Mouse (Mus musculus): Measurements from ENCODE around the gene Pgap1. TPM values are rescaled to one million over a fixed set of nuclear protein-coding genes. Genes with fewer than 3 reads are reported as not detected.

Pgap1 gene
- 7.3 and 7.7 TPM in 2 replicates for polyA plus RNA-seq (2014; fragmentation: Nextera tagmentation; extraction: Ambion mirVana)

DNA sequence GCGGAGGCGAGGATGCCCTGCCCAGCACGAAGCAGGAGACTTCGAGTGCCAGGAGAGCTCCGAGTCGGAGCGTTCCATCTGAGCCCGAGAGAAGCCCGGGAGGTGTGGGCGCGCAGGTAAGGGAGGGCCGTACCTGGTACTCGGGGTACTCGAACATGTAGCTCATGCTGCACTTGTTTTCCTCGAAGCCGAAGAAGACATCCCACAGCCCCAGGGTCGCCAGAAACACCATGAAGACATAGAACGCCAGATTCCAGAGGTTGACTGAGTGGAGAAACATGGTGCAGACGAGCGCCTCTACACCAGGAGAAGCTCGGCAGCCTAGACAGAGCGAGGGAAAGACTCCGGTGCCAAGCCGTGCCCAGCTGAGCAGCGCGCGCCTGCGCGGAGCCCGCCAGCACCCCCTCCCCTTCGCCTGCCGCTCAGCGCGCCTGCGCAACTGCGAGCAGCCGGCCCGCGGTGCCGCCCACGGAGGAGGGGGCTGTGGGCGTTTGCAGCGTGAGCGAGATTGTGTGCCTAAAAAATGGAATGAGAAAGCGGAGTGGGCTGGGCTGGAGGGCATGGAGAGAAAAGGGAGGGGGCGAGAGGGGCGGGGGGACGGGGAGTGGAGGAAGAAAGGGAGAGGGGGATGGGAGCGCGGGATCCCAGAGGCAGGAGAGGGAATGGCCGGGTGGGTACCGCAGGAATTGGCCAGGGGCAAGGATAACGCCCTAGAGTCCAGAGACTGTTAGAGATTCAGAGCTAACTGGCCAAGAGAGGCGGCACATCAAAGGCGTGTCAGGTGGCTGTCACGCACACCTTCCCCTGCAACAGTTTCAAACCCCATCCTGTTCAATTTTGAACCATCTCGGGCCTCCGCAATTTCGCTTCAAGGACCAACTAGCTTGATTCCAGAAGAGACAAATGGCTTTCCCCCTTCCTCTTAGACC, at the start of gene Pgap1:
Gene Pgap1, minus strand, starts transcription at position 384 of the 929 bp plus-strand sequence.
- peak within 1 kb of the TSS; percentile 55 for H3K4me3 ChIP-seq (ENCODE audit: low read depth, low read length)
- no peak within 1 kb of the TSS for H3K27ac ChIP-seq (replicated peaks; ENCODE audit: low read depth, low read length)
- no peaks in the 10 kb centered on the region for H3K27me3 ChIP-seq (ENCODE audit: control insufficient read depth, insufficient read depth, low read length)
- under 1% methylated on average over 58 of the region's 59 CpGs for WGBS
- peak within 1 kb of the TSS; percentile 92 for H3K4me2 ChIP-seq (ENCODE audit: low read depth, low read length)
- no peaks in the 10 kb centered on the region for H3K9me3 ChIP-seq (replicated peaks; ENCODE audit: control insufficient read depth, low read length)
- ATAC-seq (replicated peaks; ENCODE audit: insufficient number of reproducible peaks, low FRiP score, low TSS enrichment, low read depth) (peak; percentile 99), DNase-seq (ENCODE audit: low spot score) (peak; percentile 91)
- H3K9ac ChIP-seq (replicated peaks; ENCODE audit: low read length) = peak within 1 kb of the TSS; percentile 55
- no peaks in the 10 kb centered on the region for H3K4me1 ChIP-seq (ENCODE audit: control insufficient read depth, insufficient read depth, low read length)
- H3K36me3 ChIP-seq (replicated peaks; ENCODE audit: control insufficient read depth, insufficient read depth, low read depth, low read length) = no peaks in the 10 kb centered on the region

DNA sequence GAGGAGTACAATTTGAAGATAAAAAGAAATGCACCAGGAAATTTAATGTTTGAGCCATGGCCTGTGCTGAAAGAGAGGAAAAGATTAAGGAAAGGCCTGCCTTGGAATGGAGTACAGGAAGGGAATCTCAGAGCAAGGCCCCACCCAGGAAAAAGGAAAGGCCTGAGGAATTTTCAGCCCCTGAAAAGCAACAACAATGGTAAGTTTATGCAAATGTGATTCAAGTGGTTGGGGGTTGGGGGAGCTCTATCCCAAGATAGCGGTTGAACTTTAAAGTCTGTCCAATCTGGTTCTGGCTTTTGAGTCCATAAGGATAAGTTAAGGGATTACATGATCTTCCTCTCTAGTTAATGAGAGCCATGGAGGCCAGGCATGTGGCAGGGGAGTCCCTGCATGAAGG, 49.5 kb upstream of the Pgap1 start:
- no peaks in the 10 kb centered on the region for H3K9me3 ChIP-seq (replicated peaks; ENCODE audit: control insufficient read depth, low read length)
- no peak overlapping the region for H3K4me3 ChIP-seq (ENCODE audit: low read depth, low read length)
- H3K36me3 ChIP-seq (replicated peaks; ENCODE audit: control insufficient read depth, insufficient read depth, low read depth, low read length) = no peaks in the 10 kb centered on the region
- H3K4me2 ChIP-seq (ENCODE audit: low read depth, low read length) = no peak overlapping the region
- H3K4me1 ChIP-seq (ENCODE audit: control insufficient read depth, insufficient read depth, low read length) = no peaks in the 10 kb centered on the region
- no peak overlapping the region for H3K27ac ChIP-seq (replicated peaks; ENCODE audit: low read depth, low read length)
- DNase-seq (ENCODE audit: low spot score) = no peak
- H3K27me3 ChIP-seq (ENCODE audit: control insufficient read depth, insufficient read depth, low read length) = no peaks in the 10 kb centered on the region
- no peak overlapping the region for H3K9ac ChIP-seq (replicated peaks; ENCODE audit: low read length)
- no peak for ATAC-seq (replicated peaks; ENCODE audit: insufficient number of reproducible peaks, low FRiP score, low TSS enrichment, low read depth)
- 80% methylated on average over 1 of the region's 1 CpGs for WGBS

DNA sequence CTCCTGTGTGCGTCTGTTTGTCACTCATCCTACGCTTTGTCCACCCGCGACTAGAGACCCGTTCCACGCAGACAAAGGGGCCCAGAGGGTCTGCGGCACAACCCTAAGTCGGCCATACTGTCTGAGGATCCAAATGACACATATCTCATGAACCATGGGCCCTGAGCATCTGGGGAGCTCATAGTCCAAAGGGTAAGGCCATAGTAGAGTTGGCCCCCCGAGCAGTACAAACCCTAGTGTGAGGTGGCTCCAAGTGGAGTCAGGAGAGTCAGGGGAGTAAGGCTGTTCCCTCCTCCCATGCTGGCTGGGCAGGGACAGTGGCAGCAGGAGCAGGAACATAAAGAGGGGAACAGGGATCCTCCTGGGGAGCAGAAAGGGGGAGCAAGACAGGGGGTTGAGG, 44.2 kb upstream of the Pgap1 start:
- no peaks in the 10 kb centered on the region for H3K36me3 ChIP-seq (replicated peaks; ENCODE audit: control insufficient read depth, insufficient read depth, low read depth, low read length)
- ATAC-seq (replicated peaks; ENCODE audit: insufficient number of reproducible peaks, low FRiP score, low TSS enrichment, low read depth) = no peak
- H3K4me3 ChIP-seq (ENCODE audit: low read depth, low read length) = no peak overlapping the region
- H3K9me3 ChIP-seq (replicated peaks; ENCODE audit: control insufficient read depth, low read length) = no peaks in the 10 kb centered on the region
- no peaks in the 10 kb centered on the region for H3K4me1 ChIP-seq (ENCODE audit: control insufficient read depth, insufficient read depth, low read length)
- H3K27me3 ChIP-seq (ENCODE audit: control insufficient read depth, insufficient read depth, low read length) = no peaks in the 10 kb centered on the region
- WGBS = 92% methylated on average over 9 of the region's 9 CpGs
- no peak overlapping the region for H3K27ac ChIP-seq (replicated peaks; ENCODE audit: low read depth, low read length)
- H3K9ac ChIP-seq (replicated peaks; ENCODE audit: low read length) = no peak overlapping the region
- no peak overlapping the region for H3K4me2 ChIP-seq (ENCODE audit: low read depth, low read length)
- DNase-seq (ENCODE audit: low spot score) = no peak

DNA sequence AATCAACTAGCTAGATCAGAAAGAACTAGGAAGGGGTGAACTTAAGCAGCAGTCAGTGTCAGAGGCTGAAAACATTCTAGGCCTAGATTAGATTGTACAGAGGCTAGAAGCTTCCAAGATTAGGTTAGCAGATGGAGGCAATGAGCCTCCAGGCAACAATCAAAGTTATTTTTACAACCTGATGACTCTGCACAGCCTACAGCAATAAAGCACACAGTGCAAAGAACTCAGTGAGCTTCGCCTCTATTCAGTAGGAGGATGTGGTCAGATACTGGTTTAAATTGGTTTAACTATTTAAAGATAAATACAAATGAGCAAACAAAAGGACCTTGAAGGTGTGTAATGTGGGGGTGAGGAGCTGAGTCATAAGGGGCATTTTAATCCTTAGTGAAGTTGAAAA, 42.8 kb upstream of the Pgap1 start:
- WGBS = 95% methylated on average over 1 of the region's 1 CpGs
- no peaks in the 10 kb centered on the region for H3K4me1 ChIP-seq (ENCODE audit: control insufficient read depth, insufficient read depth, low read length)
- ATAC-seq (replicated peaks; ENCODE audit: insufficient number of reproducible peaks, low FRiP score, low TSS enrichment, low read depth) (no peak), DNase-seq (ENCODE audit: low spot score) (no peak)
- no peak overlapping the region for H3K4me2 ChIP-seq (ENCODE audit: low read depth, low read length)
- no peak overlapping the region for H3K9ac ChIP-seq (replicated peaks; ENCODE audit: low read length)
- no peak overlapping the region for H3K27ac ChIP-seq (replicated peaks; ENCODE audit: low read depth, low read length)
- H3K36me3 ChIP-seq (replicated peaks; ENCODE audit: control insufficient read depth, insufficient read depth, low read depth, low read length) = no peaks in the 10 kb centered on the region
- no peaks in the 10 kb centered on the region for H3K9me3 ChIP-seq (replicated peaks; ENCODE audit: control insufficient read depth, low read length)
- H3K4me3 ChIP-seq (ENCODE audit: low read depth, low read length) = no peak overlapping the region
- no peaks in the 10 kb centered on the region for H3K27me3 ChIP-seq (ENCODE audit: control insufficient read depth, insufficient read depth, low read length)

DNA sequence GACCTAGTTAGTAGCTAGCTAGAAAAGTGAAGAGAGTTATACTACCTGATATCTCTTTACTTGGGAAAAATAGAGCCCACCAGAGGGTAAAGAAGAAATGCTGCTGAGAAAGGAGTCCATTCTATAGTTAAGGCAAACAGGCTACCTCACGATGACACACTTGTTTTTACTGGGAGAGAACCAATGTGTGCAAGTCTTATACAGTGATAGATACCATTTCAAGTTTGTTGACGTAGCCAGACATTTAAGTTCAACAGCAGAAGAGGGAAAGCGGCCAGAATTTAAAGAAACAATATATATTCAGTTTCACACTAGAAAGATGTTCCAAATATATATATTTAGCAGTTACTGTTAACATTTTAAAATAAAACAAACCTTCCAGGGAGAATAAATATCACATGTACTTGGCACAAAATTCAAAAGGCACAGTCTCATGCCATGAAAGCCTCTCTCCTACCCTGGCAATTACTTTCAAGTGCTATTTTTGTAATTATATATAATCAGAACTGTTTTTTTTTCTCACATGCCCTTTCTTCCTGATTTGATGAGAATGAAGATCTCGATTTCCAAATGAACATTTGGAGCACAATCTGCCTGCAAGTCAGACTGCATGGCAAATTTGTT, 40.2 kb upstream of the Pgap1 start:
- no peak for ATAC-seq (replicated peaks; ENCODE audit: insufficient number of reproducible peaks, low FRiP score, low TSS enrichment, low read depth)
- Histone ChIP-seq H3K4me1 (ENCODE audit: control insufficient read depth, insufficient read depth, low read length) (no peaks in the 10 kb centered on the region), H3K9ac (replicated peaks; ENCODE audit: low read length) (no peak overlapping the region), H3K27ac (replicated peaks; ENCODE audit: low read depth, low read length) (no peak overlapping the region), H3K36me3 (replicated peaks; ENCODE audit: control insufficient read depth, insufficient read depth, low read depth, low read length) (no peaks in the 10 kb centered on the region), H3K4me3 (ENCODE audit: low read depth, low read length) (no peak overlapping the region), H3K4me2 (ENCODE audit: low read depth, low read length) (no peak overlapping the region), H3K9me3 (replicated peaks; ENCODE audit: control insufficient read depth, low read length) (no peaks in the 10 kb centered on the region), H3K27me3 (ENCODE audit: control insufficient read depth, insufficient read depth, low read length) (no peaks in the 10 kb centered on the region)
- DNase-seq (ENCODE audit: low spot score) = no peak
- WGBS = 75% methylated on average over 4 of the region's 4 CpGs

DNA sequence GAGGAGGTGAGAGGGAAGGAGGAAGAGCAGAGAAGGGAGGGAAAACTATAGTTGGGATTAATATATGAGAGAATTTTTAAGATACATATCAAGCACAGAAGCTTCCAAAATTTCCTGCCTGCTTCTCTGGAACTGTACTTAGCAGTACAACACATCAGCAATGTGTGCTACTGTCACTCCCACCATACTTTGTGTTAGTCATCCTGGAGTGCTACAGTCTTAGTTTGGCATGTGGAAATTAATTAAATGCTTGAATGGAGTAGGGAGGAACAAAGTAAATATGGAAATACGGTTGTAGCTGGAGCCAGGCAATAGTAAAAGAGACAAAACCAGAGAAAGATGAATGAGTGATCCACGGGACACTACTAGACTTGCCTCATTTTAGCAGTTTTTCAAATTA, 38.7 kb upstream of the Pgap1 start:
- no peaks in the 10 kb centered on the region for H3K9me3 ChIP-seq (replicated peaks; ENCODE audit: control insufficient read depth, low read length)
- H3K27ac ChIP-seq (replicated peaks; ENCODE audit: low read depth, low read length) = no peak overlapping the region
- H3K4me3 ChIP-seq (ENCODE audit: low read depth, low read length) = no peak overlapping the region
- DNase-seq (ENCODE audit: low spot score) (no peak), ATAC-seq (replicated peaks; ENCODE audit: insufficient number of reproducible peaks, low FRiP score, low TSS enrichment, low read depth) (no peak)
- 83% methylated on average over 2 of the region's 2 CpGs for WGBS
- no peaks in the 10 kb centered on the region for H3K4me1 ChIP-seq (ENCODE audit: control insufficient read depth, insufficient read depth, low read length)
- no peaks in the 10 kb centered on the region for H3K27me3 ChIP-seq (ENCODE audit: control insufficient read depth, insufficient read depth, low read length)
- H3K9ac ChIP-seq (replicated peaks; ENCODE audit: low read length) = no peak overlapping the region
- H3K36me3 ChIP-seq (replicated peaks; ENCODE audit: control insufficient read depth, insufficient read depth, low read depth, low read length) = no peaks in the 10 kb centered on the region
- no peak overlapping the region for H3K4me2 ChIP-seq (ENCODE audit: low read depth, low read length)

DNA sequence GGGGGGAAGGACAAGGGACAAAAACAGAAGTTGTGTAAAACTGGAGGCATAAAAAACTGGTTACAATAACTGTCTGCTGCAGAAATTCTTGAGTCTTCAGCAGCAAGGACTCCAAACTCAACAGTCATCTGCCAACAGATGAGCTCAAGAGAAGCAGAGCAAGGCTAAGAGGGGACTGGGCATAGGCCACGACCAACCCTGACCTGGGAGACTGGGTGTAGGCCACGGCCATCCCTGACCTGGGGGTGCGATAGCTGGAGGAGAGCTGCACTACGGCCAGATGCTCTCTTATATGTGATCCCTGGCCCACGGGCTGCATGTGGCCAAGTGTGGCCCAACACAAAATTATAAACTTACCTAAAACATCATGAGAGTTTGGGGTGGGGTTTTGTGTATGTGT, 29.6 kb upstream of the Pgap1 start:
- 83% methylated on average over 5 of the region's 5 CpGs for WGBS
- H3K9ac ChIP-seq (replicated peaks; ENCODE audit: low read length) = no peak overlapping the region
- no peaks in the 10 kb centered on the region for H3K9me3 ChIP-seq (replicated peaks; ENCODE audit: control insufficient read depth, low read length)
- H3K27ac ChIP-seq (replicated peaks; ENCODE audit: low read depth, low read length) = no peak overlapping the region
- H3K4me3 ChIP-seq (ENCODE audit: low read depth, low read length) = no peak overlapping the region
- H3K4me1 ChIP-seq (ENCODE audit: control insufficient read depth, insufficient read depth, low read length) = no peaks in the 10 kb centered on the region
- DNase-seq (ENCODE audit: low spot score) = no peak
- no peak for ATAC-seq (replicated peaks; ENCODE audit: insufficient number of reproducible peaks, low FRiP score, low TSS enrichment, low read depth)
- H3K36me3 ChIP-seq (replicated peaks; ENCODE audit: control insufficient read depth, insufficient read depth, low read depth, low read length) = no peaks in the 10 kb centered on the region
- no peaks in the 10 kb centered on the region for H3K27me3 ChIP-seq (ENCODE audit: control insufficient read depth, insufficient read depth, low read length)
- H3K4me2 ChIP-seq (ENCODE audit: low read depth, low read length) = no peak overlapping the region

DNA sequence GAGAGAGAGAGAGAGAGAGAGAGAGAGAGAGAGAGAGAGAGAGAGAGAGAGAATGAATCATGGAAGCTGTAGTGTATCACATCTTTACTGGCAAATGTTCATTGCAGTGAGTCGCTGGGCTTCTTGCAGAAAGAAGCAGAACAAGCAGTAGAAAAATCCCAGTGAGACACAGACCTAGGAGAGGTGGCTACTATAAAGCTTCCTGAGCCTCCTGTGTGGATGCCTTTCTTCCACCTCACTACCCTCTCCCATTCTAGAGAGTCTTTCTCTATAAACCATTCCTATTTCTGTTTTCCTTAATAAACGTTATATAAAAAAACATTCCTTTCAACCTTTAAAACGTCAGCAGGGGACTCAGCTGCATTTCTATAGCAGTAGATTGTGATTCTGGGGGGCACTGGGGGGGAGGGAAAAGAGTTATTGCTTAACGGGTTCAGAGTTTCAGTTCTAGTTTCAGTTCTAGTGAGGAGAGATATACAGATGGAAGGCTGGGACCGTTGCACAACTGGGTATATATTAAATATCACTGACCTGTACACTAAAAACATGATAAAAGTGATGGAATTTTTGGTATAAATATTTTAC, 28.6 kb upstream of the Pgap1 start:
- H3K4me1 ChIP-seq (ENCODE audit: control insufficient read depth, insufficient read depth, low read length) = no peaks in the 10 kb centered on the region
- no peaks in the 10 kb centered on the region for H3K9me3 ChIP-seq (replicated peaks; ENCODE audit: control insufficient read depth, low read length)
- no peak overlapping the region for H3K9ac ChIP-seq (replicated peaks; ENCODE audit: low read length)
- H3K27me3 ChIP-seq (ENCODE audit: control insufficient read depth, insufficient read depth, low read length) = no peaks in the 10 kb centered on the region
- no peak overlapping the region for H3K27ac ChIP-seq (replicated peaks; ENCODE audit: low read depth, low read length)
- no peak overlapping the region for H3K4me3 ChIP-seq (ENCODE audit: low read depth, low read length)
- ATAC-seq (replicated peaks; ENCODE audit: insufficient number of reproducible peaks, low FRiP score, low TSS enrichment, low read depth) (no peak), DNase-seq (ENCODE audit: low spot score) (no peak)
- H3K4me2 ChIP-seq (ENCODE audit: low read depth, low read length) = no peak overlapping the region
- H3K36me3 ChIP-seq (replicated peaks; ENCODE audit: control insufficient read depth, insufficient read depth, low read depth, low read length) = no peaks in the 10 kb centered on the region
- 49% methylated on average over 5 of the region's 5 CpGs for WGBS

Measured in embryonic facial prominence, embryonic 11.5 days (tissue).